Mouse (Mus musculus) retina, postnatal 7 days (tissue): ENCODE data around the gene Exoc3l.
A peak's percentile ranks its signal among the peaks of the same experiment; 100 is the strongest.

ENCODE experiments used
- DNase-seq: peaks from one replicate; pipeline ENCODE4 v3.0.0-alpha.2; 2012; ENCODE audit warnings: low read depth, low spot score

Exoc3l gene

GRCm38 (mm10) chr8:105313622-105314402 lies 17.9 kb upstream of the Exoc3l start:
- DNase-seq: no peak

GRCm38 (mm10) chr8:105312891-105313481 lies 17.1 kb upstream of the Exoc3l start:
- no peak for DNase-seq

GRCm38 (mm10) chr8:105311718-105312117 lies 15.8 kb upstream of the Exoc3l start:
- no peak for DNase-seq

GRCm38 (mm10) chr8:105310118-105310517 lies 14.2 kb upstream of the Exoc3l start:
- no peak for DNase-seq

- no peak for DNase-seq
Measured at GRCm38 (mm10) chr8:105309142-105309847, 13.4 kb upstream of the Exoc3l start.

- no peak for DNase-seq
Measured at GRCm38 (mm10) chr8:105308428-105308827, 12.5 kb upstream of the Exoc3l start.

GRCm38 (mm10) chr8:105307670-105308069 lies 11.8 kb upstream of the Exoc3l start:
- no peak for DNase-seq

GRCm38 (mm10) chr8:105306146-105306691 lies 10.3 kb upstream of the Exoc3l start:
- no peak for DNase-seq

- DNase-seq: no peak
Measured at GRCm38 (mm10) chr8:105305211-105306145, 9.6 kb upstream of the Exoc3l start, which contains the start of gene Elmo3. Gene Elmo3, plus strand, starts transcription at chr8:105305601.

- no peak for DNase-seq
Measured at GRCm38 (mm10) chr8:105304325-105305210, 8.7 kb upstream of the Exoc3l start.

- no peak for DNase-seq
Measured at GRCm38 (mm10) chr8:105303874-105304273, 8.0 kb upstream of the Exoc3l start.

- DNase-seq: no peak
Measured at GRCm38 (mm10) chr8:105303396-105303795, 7.5 kb upstream of the Exoc3l start.

GRCm38 (mm10) chr8:105299962-105300361 lies 4.1 kb upstream of the Exoc3l start:
- DNase-seq: no peak

- no peak for DNase-seq
Measured at GRCm38 (mm10) chr8:105298351-105299252, 2.7 kb upstream of the Exoc3l start.

GRCm38 (mm10) chr8:105297511-105298192 lies 1.8 kb upstream of the Exoc3l start, which contains the start of gene E2f4:
Gene E2f4, plus strand, starts transcription at chr8:105297663.
- peak; percentile 80 for DNase-seq

- DNase-seq: no peak
Measured at GRCm38 (mm10) chr8:105295256-105295655, 645 bp downstream of the Exoc3l start.

GRCm38 (mm10) chr8:105294776-105295175 lies 1.1 kb downstream of the Exoc3l start:
- no peak for DNase-seq

GRCm38 (mm10) chr8:105293405-105293804 lies 2.5 kb downstream of the Exoc3l start:
- no peak for DNase-seq
